Mouse (Mus musculus): Measurements from ENCODE around the gene Cdkn3. TPM values are rescaled to one million over a fixed set of nuclear protein-coding genes. Genes with fewer than 3 reads are reported as not detected.
A peak's percentile ranks its signal among the peaks of the same experiment; 100 is the strongest.
"Not testable (repeated sequence)": the region's sequence is repeated elsewhere in the genome, so short reads cannot be mapped to it uniquely, and the experiment has no call there.

Cdkn3 gene
- polyA plus RNA-seq, 1 experiment from 2014 or later, result 12.9 TPM

- not testable (repeated sequence) for H3K4me3 ChIP-seq (replicated peaks; ENCODE audit: low read length); DNase-seq (ENCODE audit: low spot score); H3K27ac ChIP-seq; H3K4me2 ChIP-seq (replicated peaks); H3K36me3 ChIP-seq (replicated peaks; ENCODE audit: control insufficient read depth, insufficient read depth); ATAC-seq (ENCODE audit: low FRiP score); H3K9me3 ChIP-seq (ENCODE audit: control insufficient read depth, low read length); H3K4me1 ChIP-seq (replicated peaks; ENCODE audit: control insufficient read depth, insufficient read depth, low read length); H3K9ac ChIP-seq; H3K27me3 ChIP-seq (ENCODE audit: control insufficient read depth, insufficient read depth, low read length)
These were observed 23.0 kb upstream of the Cdkn3 start for GRCm38 (mm10) chr14:46737346-46737745.

GRCm38 (mm10) chr14:46742674-46743073, 17.7 kb upstream of the Cdkn3 start:
- no peaks in the 10 kb centered on the region for H3K4me1 ChIP-seq (replicated peaks; ENCODE audit: control insufficient read depth, insufficient read depth, low read length)
- no peaks in the 10 kb centered on the region for H3K27me3 ChIP-seq (ENCODE audit: control insufficient read depth, insufficient read depth, low read length)
- H3K9me3 ChIP-seq (ENCODE audit: control insufficient read depth, low read length), result no peaks in the 10 kb centered on the region
- ATAC-seq (ENCODE audit: low FRiP score) (no peak), DNase-seq (ENCODE audit: low spot score) (no peak)
- no peak overlapping the region for H3K27ac ChIP-seq
- 94% methylated on average over 2 of the region's 2 CpGs for WGBS
- no peak overlapping the region for H3K4me2 ChIP-seq (replicated peaks)
- no peaks in the 10 kb centered on the region for H3K36me3 ChIP-seq (replicated peaks; ENCODE audit: control insufficient read depth, insufficient read depth)
- H3K9ac ChIP-seq, result no peak overlapping the region
- H3K4me3 ChIP-seq (replicated peaks; ENCODE audit: low read length), result no peak overlapping the region

- no peak overlapping the region for H3K27ac ChIP-seq
These were observed 14.9 kb upstream of the Cdkn3 start for GRCm38 (mm10) chr14:46745413-46745812.

GRCm38 (mm10) chr14:46754371-46754770, 6.0 kb upstream of the Cdkn3 start:
- H3K27ac ChIP-seq; H3K27me3 ChIP-seq (ENCODE audit: control insufficient read depth, insufficient read depth, low read length); ATAC-seq (ENCODE audit: low FRiP score); H3K4me3 ChIP-seq (replicated peaks; ENCODE audit: low read length); H3K9me3 ChIP-seq (ENCODE audit: control insufficient read depth, low read length); H3K4me2 ChIP-seq (replicated peaks); H3K9ac ChIP-seq; DNase-seq (ENCODE audit: low spot score); H3K36me3 ChIP-seq (replicated peaks; ENCODE audit: control insufficient read depth, insufficient read depth); H3K4me1 ChIP-seq (replicated peaks; ENCODE audit: control insufficient read depth, insufficient read depth, low read length): not testable (repeated sequence)
- 67% methylated on average over 8 of the region's 10 CpGs for WGBS

More at GRCm38 (mm10) chr14:46745413-46745812, 14.9 kb upstream of the Cdkn3 start:
- H3K4me2 ChIP-seq (replicated peaks), result no peak overlapping the region
- WGBS, result 92% methylated on average over 8 of the region's 8 CpGs
- H3K9me3 ChIP-seq (ENCODE audit: control insufficient read depth, low read length), result no peaks in the 10 kb centered on the region
- ATAC-seq (ENCODE audit: low FRiP score), result no peak
- no peak overlapping the region for H3K9ac ChIP-seq
- DNase-seq (ENCODE audit: low spot score), result no peak
- no peak overlapping the region for H3K4me3 ChIP-seq (replicated peaks; ENCODE audit: low read length)
- no peaks in the 10 kb centered on the region for H3K36me3 ChIP-seq (replicated peaks; ENCODE audit: control insufficient read depth, insufficient read depth)
- H3K27me3 ChIP-seq (ENCODE audit: control insufficient read depth, insufficient read depth, low read length), result no peaks in the 10 kb centered on the region
- no peaks in the 10 kb centered on the region for H3K4me1 ChIP-seq (replicated peaks; ENCODE audit: control insufficient read depth, insufficient read depth, low read length)

GRCm38 (mm10) chr14:46755851-46756250, 4.5 kb upstream of the Cdkn3 start:
- DNase-seq (ENCODE audit: low spot score), result no peak
- Histone ChIP-seq H3K4me3 (replicated peaks; ENCODE audit: low read length) (no peak overlapping the region), H3K27me3 (ENCODE audit: control insufficient read depth, insufficient read depth, low read length) (no peaks in the 10 kb centered on the region), H3K27ac (no peak overlapping the region), H3K36me3 (replicated peaks; ENCODE audit: control insufficient read depth, insufficient read depth) (no peaks in the 10 kb centered on the region), H3K9ac (no peak overlapping the region), H3K9me3 (ENCODE audit: control insufficient read depth, low read length) (no peaks in the 10 kb centered on the region), H3K4me2 (replicated peaks) (no peak overlapping the region), H3K4me1 (replicated peaks; ENCODE audit: control insufficient read depth, insufficient read depth, low read length) (no peaks in the 10 kb centered on the region)
- ATAC-seq (ENCODE audit: low FRiP score), result no peak
- WGBS, result 93% methylated on average over 8 of the region's 8 CpGs

- no peaks in the 10 kb centered on the region for H3K4me1 ChIP-seq (replicated peaks; ENCODE audit: control insufficient read depth, insufficient read depth, low read length)
- 58% methylated on average over 9 of the region's 9 CpGs for WGBS
- ATAC-seq (ENCODE audit: low FRiP score) (no peak), DNase-seq (ENCODE audit: low spot score) (no peak)
- H3K36me3 ChIP-seq (replicated peaks; ENCODE audit: control insufficient read depth, insufficient read depth), result no peaks in the 10 kb centered on the region
- H3K9me3 ChIP-seq (ENCODE audit: control insufficient read depth, low read length), result no peaks in the 10 kb centered on the region
- H3K4me2 ChIP-seq (replicated peaks), result no peak overlapping the region
- no peak overlapping the region for H3K27ac ChIP-seq
- no peaks in the 10 kb centered on the region for H3K27me3 ChIP-seq (ENCODE audit: control insufficient read depth, insufficient read depth, low read length)
- H3K9ac ChIP-seq, result no peak overlapping the region
- no peak overlapping the region for H3K4me3 ChIP-seq (replicated peaks; ENCODE audit: low read length)
These were observed 2.6 kb upstream of the Cdkn3 start for GRCm38 (mm10) chr14:46757736-46758135.

- Histone ChIP-seq H3K9ac (no peak overlapping the region), H3K27ac (no peak overlapping the region), H3K4me1 (replicated peaks; ENCODE audit: control insufficient read depth, insufficient read depth, low read length) (no peaks in the 10 kb centered on the region), H3K27me3 (ENCODE audit: control insufficient read depth, insufficient read depth, low read length) (no peaks in the 10 kb centered on the region), H3K4me3 (replicated peaks; ENCODE audit: low read length) (peak overlapping the region; percentile 63), H3K4me2 (replicated peaks) (peak overlapping the region; percentile 82), H3K36me3 (replicated peaks; ENCODE audit: control insufficient read depth, insufficient read depth) (no peaks in the 10 kb centered on the region), H3K9me3 (ENCODE audit: control insufficient read depth, low read length) (no peaks in the 10 kb centered on the region)
- 3% methylated on average over 7 of the region's 7 CpGs for WGBS
- no peak for ATAC-seq (ENCODE audit: low FRiP score)
- no peak for DNase-seq (ENCODE audit: low spot score)
These were observed 379 bp upstream of the Cdkn3 start for GRCm38 (mm10) chr14:46759970-46760354.

GRCm38 (mm10) chr14:46761186-46761585, 845 bp downstream of the Cdkn3 start:
- Histone ChIP-seq H3K4me3 (replicated peaks; ENCODE audit: low read length) (peak overlapping the region; percentile 63), H3K36me3 (replicated peaks; ENCODE audit: control insufficient read depth, insufficient read depth) (no peaks in the 10 kb centered on the region), H3K4me1 (replicated peaks; ENCODE audit: control insufficient read depth, insufficient read depth, low read length) (no peaks in the 10 kb centered on the region), H3K9me3 (ENCODE audit: control insufficient read depth, low read length) (no peaks in the 10 kb centered on the region), H3K9ac (peak overlapping the region; percentile 58; the same call in 1 of the 2 replicates), H3K4me2 (replicated peaks) (peak overlapping the region; percentile 82), H3K27ac (no peak overlapping the region), H3K27me3 (ENCODE audit: control insufficient read depth, insufficient read depth, low read length) (no peaks in the 10 kb centered on the region)
- DNase-seq (ENCODE audit: low spot score) (no peak), ATAC-seq (ENCODE audit: low FRiP score) (no peak)
- 54% methylated on average over 6 of the region's 6 CpGs for WGBS

GRCm38 (mm10) chr14:46767116-46767515, 6.8 kb downstream of the Cdkn3 start:
- Histone ChIP-seq H3K4me3 (replicated peaks; ENCODE audit: low read length) (no peak overlapping the region), H3K4me1 (replicated peaks; ENCODE audit: control insufficient read depth, insufficient read depth, low read length) (no peaks in the 10 kb centered on the region), H3K4me2 (replicated peaks) (no peak overlapping the region), H3K27me3 (ENCODE audit: control insufficient read depth, insufficient read depth, low read length) (no peaks in the 10 kb centered on the region), H3K36me3 (replicated peaks; ENCODE audit: control insufficient read depth, insufficient read depth) (peaks cover 39% of the 10 kb centered on the region), H3K9ac (no peak overlapping the region), H3K9me3 (ENCODE audit: control insufficient read depth, low read length) (no peaks in the 10 kb centered on the region), H3K27ac (no peak overlapping the region)
- DNase-seq (ENCODE audit: low spot score) (no peak), ATAC-seq (ENCODE audit: low FRiP score) (no peak)
- 77% methylated on average over 12 of the region's 12 CpGs for WGBS

- Histone ChIP-seq H3K27ac (no peak overlapping the region), H3K36me3 (replicated peaks; ENCODE audit: control insufficient read depth, insufficient read depth) (peaks cover 66% of the 10 kb centered on the region), H3K9me3 (ENCODE audit: control insufficient read depth, low read length) (no peaks in the 10 kb centered on the region), H3K4me3 (replicated peaks; ENCODE audit: low read length) (no peak overlapping the region), H3K4me2 (replicated peaks) (no peak overlapping the region), H3K27me3 (ENCODE audit: control insufficient read depth, insufficient read depth, low read length) (no peaks in the 10 kb centered on the region), H3K4me1 (replicated peaks; ENCODE audit: control insufficient read depth, insufficient read depth, low read length) (no peaks in the 10 kb centered on the region), H3K9ac (no peak overlapping the region)
- WGBS, result 91% methylated on average over 6 of the region's 6 CpGs
- DNase-seq (ENCODE audit: low spot score), result no peak
- ATAC-seq (ENCODE audit: low FRiP score), result no peak
These were observed 9.7 kb downstream of the Cdkn3 start for GRCm38 (mm10) chr14:46770036-46770435.

Measured in hindbrain, embryonic 14.5 days (tissue).